Mouse (Mus musculus) ES-CJ7 (cell line): ENCODE data around the gene Muc4.

ENCODE experiments used
- DNase-seq: peaks from one replicate; pipeline ENCODE4 v3.0.0; 2011; ENCODE audit warnings: low read depth, low spot score

Gene Muc4

DNA sequence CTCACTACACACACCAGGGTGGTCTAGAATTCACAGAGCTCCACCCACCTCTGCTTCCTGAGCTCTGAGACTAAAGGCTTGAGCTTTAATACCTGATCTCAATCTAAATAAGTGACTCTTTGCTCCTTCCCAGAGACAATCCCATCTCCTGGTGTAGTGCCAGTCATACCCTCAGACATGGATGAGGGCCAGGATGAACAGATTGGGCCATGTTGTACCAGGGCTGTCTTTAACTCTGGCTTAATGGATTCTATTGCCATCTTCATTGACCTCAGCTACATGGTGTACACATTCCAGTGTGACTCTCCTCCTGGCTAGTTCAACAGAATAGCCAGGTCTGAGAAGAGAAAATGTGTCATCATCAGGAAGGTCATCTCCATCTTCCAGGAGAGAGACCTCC lies 9.2 kb upstream of the Muc4 start:
- no peak for DNase-seq

DNA sequence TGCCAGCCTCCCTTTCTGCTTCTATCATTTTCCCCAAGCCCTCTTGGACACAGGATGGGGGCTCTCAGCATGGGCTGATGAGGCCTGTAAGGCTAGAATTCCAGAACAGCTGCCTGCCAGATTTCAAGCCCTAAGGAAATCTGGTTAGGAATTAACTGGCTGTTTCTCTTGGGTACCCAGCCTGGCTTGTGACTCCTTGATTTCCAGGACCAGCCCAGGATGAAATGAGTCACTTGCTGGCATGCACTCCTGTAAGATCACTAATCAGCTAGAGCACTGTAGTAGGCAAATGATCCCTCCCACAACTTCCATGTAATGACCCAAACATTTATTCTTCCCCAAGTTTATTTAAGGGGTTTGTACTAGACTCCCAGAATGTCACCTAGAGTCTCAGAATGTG lies 7.4 kb upstream of the Muc4 start:
- DNase-seq = no peak

DNA sequence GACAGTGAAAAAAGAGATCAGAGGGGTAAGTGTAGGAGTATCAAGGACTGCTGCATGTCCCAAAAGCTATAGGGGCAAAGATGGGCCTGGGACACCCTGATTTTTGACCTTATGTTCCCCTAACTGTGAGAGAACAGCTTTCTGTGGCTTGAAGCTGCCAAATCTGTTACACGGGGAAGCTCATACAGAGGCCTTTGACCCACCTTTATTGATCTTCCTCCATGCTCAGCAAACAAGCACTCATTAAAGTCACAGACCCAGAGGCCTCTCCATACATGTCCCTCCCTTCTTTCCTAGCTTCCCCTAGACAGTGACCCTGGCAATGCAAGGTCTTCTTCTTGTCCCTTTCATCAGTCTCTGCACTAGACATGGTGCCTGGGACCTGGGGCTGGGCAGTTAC lies 7.0 kb upstream of the Muc4 start:
- no peak for DNase-seq

DNA sequence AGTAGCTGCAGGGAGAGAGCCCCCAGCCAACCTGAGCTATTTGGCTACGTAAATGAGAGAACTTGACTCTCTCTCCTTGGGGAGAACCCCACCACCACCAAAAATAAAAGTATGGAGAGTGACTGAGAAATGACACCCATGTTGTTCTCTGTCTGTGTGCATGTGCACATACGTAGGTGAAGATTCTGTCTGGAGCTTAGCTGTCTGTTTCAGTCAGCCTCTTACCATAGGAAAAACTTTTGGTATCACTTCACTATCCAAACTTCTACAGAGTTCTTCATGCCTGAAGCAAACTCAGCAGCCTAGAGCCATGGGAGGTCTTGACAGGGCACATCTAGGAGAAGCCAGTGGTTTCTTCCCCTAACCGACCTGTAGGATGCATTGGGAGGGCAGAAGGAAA lies 2.5 kb upstream of the Muc4 start:
- no peak for DNase-seq

DNA sequence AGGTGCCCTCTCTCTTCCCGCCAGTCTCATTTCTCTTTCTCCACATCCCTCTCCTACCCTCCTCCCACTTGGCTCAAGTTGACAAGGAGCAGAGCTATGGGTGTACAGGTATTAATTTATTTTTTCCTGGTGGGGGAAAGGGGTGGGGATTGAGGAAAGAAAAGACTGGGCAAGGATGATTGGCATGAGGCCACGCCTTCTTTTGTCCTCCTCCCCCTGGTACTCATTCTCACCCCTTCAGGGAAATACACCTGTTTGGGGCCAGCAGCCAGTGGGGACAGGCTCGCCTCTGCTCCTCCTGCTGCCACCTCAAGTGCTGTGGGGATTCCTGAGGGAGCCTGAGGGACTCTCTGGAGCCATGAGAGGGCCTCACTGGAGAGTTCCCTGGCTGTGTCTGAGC lies 336 bp downstream of the Muc4 start:
- no peak for DNase-seq

DNA sequence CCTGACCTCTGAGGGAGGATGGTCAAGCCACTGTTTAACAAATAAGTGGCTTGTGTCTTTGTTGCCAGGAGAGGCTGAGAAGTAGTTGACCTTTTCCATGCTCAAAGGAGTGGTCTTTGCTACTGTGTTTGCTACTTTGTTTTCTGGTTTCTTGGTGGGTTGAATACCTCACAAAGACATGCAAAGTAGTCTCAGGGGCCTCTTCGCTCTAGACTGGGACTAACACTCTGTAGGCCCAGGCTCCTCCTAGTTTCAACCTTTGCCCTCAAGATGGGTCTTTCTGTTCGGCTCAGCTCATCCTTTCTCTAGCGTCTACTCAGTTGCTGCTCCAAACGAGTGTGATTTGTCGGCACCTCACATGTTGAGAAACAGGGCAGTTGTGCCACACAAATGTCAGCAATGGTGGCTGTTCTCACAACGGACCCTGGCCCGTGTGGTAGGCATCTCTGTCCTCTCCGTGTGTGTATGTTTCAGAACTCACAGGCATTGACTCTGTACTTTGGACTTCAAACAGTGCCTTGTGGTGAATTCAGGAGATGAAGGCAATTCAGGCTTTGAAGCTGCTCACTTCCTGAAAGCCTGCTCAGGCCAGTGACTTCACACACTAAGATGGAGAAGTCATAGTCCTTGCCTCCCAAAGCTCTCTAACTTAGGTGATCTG lies 4.4 kb downstream of the Muc4 start:
- peak; percentile 68 for DNase-seq

DNA sequence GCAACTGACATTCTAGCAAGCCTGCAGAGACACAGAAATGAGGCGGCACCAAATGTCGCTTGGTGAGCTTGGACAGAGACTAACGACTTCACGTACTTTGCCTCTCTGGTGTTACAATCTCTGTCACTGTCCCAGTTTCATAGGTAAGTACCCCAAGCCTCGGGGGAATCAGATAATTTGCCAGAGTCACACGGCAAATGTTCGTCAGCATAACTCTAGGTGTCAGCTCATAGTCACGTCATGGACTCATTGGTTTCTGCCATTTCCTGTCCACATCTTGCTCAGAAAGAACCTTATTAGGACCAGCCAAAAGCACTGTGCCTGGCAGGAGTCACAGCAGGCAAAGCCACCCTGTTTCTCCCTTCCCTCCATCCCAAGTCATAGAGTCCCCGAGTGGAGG lies 5.7 kb downstream of the Muc4 start:
- DNase-seq = no peak

DNA sequence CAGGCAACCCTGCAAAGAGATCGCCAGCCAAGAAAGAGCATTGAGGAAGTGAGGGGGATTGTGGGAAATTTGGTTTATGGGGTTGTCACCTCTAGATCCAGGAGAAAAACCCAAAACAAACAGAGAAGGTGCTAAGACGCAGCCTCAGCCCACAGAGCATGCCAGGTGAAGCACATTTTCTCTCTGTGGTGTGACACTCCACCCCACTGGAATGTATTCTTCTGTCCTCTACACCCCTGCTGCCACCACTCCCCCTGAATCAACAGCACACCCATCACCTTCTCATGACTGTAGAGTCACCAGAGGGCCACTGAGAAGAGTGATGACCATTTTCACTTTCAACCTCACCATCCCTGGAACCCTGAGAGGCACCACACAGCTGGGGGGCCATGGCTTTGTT lies 7.0 kb downstream of the Muc4 start:
- no peak for DNase-seq

DNA sequence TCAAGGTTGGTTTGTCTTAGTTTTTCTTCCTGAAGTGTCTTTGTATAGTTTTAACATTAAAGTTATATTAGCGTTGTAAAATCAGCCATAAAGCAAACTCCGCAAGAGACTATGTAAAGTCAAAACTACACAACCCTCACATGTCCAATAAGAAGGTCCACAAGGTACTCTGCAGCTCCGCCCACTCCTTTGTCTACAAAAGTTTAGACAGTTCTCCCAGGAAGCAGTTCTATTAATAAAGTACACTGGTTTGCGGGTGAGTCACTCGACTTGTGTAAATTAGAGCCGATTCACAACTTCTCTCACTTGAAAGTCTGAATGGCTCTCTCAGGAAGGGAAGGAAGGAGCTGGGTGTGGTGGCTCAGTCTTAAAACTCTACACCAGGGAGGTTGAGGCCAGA lies 10.2 kb downstream of the Muc4 start:
- no peak for DNase-seq

DNA sequence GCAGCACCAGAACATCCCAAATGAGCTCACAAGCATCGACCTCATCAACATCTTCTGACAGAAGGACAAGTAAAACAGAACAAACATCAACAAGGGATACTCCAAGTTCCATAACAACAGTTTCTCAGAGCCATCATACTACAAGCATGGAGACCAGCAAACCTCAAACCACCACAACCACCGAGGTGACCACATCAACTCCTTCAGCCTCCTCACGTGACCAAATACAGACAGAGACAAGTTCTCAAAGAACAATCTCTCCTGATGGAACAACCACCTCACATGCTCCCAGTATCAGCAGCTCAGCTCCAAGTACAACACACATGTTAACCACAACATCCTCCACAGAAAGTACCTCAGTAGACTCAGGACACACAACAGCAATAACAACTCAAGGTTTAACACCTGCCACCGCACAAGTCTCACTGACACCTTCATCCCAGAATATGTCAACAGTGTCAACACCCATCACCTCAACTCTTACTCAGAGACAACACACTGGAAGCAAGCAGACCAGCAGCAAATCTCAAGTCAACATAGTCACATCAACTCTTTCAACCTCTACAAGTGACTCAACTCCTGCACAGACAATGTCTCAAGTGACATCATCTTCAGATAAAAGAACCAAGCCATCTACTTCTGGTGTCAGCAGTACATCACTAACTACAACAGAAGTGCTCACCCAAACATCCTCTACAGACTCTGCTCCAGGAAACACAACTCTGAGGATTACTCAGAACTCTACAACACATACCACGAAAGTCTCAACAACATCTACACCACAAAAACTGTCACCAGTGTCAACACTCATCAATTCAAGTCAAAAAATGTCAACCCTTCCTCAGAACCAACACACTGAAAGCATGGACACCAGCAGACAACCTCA lies 14.8 kb downstream of the Muc4 start:
- DNase-seq = no peak

DNA sequence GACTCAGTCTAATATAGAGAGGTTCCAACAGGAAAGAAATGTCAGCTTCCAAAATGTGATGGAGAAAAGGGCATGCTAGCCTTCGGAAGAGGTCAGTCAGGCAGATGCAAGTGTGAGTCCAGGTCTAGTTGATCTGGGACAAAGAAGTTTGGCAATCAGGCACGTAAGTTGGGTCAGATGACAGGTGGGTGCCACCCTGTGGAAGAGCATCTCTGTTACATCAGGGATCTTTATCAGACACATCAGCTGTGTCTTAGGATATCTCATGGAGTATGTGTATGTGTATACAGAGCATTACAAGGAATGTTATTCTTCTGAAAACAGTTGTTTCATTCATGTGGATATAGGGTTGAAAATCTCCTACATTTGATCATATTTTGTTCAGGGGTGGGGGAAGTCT lies 28.9 kb downstream of the Muc4 start:
- no peak for DNase-seq

DNA sequence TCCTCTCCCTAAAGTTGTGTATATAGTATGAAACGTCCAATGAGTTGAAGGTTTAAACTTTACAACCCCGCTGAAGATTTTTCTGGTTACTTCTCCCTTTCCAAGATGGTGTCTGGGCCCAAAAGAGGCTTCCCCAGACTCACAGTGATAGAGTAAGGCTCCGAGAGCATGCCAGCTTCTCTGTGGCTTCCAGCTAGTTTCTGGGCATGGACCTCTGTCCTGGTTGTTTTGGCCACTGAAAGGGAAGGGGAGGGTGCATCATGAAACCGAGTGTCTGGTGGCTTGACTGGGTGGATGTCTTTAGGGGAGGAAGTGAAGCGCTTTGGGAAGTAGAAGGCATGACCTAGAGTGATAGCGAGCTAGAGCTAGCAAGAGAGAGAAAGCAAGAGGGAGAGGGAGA lies 29.3 kb downstream of the Muc4 start:
- no peak for DNase-seq

DNA sequence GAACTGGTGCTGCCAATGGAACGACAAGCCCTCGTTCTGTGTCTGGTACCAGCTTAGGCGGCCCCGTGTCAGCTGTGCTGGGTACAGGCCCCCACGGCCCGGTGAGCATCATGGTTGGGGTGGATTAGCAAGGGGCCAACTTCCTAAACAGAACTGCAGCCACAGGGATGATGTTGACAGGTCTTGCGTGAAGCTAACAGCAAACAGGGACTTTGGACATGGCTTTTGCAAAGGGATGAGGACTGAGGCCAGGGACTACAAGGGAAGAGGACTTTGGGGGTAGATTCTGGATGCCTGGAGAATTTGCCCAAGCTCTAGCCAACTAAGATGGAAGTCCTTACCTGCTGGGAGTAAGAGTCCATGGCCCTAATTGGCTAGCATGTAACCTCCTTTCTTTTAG lies 31.2 kb downstream of the Muc4 start:
- no peak for DNase-seq

DNA sequence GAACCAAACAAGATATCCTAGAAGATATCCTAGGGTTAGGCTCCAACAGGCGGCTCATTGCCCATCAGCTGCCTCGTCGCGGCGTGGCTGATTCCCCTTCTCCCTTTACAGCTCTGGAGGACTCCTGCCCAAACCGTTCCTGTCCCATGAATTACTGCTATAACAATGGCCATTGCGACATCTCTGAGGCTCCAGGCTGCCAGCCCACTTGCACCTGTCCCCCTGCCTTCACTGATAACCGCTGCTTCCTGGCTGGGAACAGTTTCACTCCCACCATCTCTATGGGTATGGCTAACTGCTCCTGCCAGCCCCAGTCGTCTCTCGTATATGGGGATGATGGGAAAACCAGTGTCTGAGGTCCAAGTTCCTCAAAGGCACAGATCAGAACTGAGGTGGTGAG lies 41.0 kb downstream of the Muc4 start:
- DNase-seq = no peak

DNA sequence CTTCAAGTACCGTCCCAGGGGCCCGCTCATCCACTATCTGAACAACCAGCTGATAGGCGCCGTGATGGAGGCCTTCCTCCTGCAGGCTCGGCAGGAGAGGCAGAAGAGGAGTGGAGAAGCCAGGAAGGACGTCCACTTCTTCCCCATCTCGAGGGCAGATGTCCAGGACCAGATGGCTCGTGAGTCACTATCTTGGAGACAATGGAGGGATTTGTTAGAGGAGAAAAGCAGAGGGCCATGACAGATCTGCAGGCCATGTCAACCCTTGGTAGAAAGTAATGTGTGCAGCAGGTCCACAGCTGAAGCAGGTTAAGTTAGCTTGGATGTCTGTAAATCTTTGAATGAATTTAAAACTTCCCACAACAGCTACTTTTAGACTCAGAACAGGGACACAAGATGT lies 43.3 kb downstream of the Muc4 start:
- no peak for DNase-seq

DNA sequence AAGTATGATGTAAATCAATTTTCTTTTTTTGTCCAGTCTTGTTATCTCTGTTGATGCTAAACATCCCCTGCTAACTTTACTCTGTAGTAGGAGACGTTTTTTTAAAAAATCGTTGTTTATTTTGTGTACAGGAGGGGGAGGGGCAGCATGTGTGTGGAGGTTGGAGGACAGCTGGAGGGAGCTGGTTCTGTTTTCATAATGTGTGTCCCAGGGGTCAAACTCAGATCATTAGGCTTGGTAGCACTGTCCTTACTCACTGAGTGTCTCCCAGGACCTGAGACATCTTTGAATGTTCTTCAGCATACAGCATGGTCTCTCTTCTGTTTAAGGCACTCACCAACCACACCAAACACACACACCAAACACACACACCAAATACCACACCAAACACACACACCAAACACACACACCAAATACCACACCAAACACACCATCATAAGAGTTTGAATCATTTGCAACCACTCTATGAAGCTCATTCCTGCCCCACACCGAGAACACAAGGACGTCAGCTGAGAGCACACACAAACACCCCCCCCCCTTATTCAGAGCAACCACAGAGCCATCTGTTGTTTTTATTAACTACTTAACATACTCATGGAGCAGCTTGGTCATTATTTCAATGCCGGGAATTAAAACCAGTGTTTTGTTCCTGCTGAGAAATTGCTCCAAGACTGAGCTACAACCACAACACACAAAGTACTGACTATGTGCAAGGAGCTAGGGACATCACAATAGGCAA lies 47.8 kb downstream of the Muc4 start:
- DNase-seq = no peak

DNA sequence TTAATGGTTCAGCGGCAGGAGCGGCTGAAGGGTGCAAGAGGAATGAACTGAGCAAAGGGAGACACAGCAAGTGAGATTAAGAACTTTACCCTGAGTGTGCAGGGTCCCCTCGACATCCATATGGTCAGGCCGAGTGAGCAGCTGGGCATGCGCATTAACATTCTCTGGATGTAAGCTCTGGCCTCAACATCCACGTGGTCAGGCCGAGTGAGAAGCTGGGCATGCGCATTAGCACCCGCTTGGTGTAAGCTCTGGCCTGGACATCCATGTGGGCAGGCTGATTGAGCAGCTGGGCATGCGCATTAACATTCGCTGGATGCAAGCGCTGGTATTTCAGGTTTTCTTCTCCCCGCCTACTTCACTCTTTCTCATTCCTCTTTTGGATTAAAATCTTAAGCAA lies 49.2 kb downstream of the Muc4 start:
- DNase-seq = no peak

DNA sequence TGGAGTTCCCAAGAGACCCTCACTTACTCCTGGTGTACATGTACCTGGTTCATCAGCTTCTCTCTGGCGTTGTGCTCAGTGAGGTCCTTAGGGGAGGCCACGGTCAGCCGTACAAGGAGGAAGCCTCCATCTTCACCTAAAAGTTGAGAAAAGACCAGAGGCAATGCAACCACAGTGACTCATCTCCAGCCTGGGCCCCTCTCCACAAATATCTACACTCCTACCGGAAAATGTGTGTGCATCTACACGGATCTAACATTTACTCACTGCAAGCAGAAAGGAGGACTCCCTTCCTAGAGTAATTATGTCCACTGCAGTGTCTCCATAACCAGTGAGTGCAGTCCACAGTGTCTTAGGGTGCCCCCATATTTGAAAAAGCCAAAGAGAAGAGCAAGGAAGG lies 54.4 kb downstream of the Muc4 start:
- DNase-seq = no peak

DNA sequence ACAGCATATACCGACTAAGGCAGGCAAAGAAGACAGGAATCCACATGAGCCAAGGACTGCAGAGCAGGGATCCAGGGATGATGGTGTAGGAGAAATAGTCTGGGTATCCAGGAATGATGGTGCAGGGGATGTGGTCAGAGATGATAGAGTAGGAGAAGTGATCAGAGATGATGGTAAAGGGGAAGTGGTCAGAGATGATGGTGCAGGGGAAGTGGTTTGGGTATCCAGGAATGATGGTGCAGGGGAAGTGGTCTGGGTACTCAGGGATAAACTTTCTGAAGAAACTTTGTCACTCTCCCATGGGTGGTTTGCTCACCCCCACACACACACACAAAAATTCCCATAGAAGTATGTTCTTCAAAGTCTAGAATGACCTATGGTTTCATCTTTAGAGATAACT lies 59.5 kb downstream of the Muc4 start:
- no peak for DNase-seq

DNA sequence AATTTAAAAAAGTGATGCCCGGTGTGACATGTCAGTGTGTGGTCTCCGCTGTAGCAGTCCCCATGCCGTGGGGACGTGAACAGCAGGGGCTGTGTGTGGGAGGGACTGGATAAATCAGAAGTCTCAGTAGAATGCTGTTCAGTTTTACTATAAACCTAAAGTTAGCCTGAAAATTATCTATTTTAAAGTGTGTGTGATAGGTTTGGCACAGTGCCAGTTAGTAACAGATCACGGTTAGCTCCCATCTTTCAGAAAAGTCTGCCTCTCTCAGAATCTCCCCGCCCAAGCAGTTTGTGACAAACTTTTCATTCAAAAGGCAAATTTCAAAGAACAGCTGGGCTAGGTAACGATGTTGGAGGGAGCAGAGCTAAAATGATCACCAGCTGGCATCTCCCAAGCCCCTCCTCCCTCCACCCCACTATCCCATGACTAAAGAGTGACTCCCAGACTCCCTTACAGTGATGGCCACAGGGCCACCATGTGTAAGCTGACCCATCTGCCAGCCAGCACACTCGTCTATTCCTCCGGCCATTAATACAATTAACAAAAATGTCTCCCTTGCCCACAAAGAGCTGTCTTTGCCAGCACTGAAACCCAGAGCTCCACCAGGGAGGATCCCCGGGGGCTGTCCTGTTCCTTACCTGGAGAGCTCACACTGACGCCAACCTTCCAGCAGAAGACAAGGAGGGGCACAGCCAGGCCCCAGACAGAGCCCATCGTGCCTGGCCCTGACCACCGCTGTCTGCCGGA lies 61.2 kb downstream of the Muc4 start:
- DNase-seq = no peak

DNA sequence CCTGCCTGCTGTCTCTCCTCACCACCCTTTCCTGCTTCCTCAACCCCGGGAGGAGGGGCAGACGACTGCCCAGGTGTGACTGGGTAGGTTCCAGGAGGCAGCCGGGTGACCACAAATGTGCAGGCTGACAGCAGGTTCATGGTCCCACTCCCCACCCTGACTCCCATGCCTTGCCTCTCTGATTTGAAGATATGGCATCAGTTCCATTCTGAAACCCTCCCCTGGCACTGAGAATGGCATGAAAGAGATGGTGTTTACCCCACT lies 61.7 kb downstream of the Muc4 start, which contains the start of gene Muc20:
TSS of gene Muc20 (minus strand) at position 10 of the 264 bp plus-strand sequence.
- no peak for DNase-seq

DNA sequence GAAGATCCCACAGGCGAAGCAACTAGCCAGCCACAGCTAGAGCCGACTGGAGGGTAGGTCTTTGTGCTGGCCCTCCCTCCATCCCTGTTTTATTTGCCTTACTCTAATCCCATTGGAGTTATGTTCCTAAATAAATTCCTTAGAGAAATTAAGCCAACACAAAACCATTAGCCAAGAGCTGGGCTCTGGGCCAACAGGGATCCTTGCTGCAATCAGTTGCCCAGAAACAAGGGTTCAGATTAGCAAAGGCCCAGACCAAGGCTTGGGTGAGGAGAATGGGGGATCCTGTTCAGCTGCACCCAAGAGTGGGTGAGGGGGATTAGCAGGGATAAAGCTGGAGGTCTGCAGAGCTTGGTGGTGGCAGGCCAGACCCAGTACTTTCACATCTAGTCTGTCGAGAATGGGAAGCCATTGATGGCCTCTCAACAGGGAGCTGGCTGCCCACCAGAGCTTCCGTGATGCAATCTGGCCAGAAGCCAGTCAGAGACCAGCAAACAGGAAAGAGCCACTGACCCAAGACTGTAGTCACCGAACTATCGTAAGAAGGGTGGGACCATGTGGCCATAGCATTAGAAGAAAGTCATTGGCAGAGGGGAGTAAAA lies 67.7 kb downstream of the Muc4 start:
- peak; percentile 54 for DNase-seq
